Mouse (Mus musculus) intestine, postnatal 0 days (tissue): ENCODE data around the gene Slc4a1. TPM values are rescaled to one million over a fixed set of nuclear protein-coding genes. Genes with fewer than 3 reads are reported as not detected.
"Not testable (repeated sequence)": the region's sequence is repeated elsewhere in the genome, so short reads cannot be mapped to it uniquely, and the experiment has no call there.

Experiments used
- ATAC-seq: fragments of 200-750 bp; cut with Nextera tagmentation; 2 replicates; pipeline ENCODE4 v1.8.0; 2017; ENCODE audit warnings: mild to moderate bottlenecking, moderate TSS enrichment, moderate library complexity
- H3K27ac ChIP-seq: fragments of 300-500 bp; sonication (generic); 2 replicates; pipeline ENCODE4 v1.5.1; 2014; ENCODE audit warnings: mild to moderate bottlenecking, low read depth, low read length, moderate library complexity
- H3K27me3 ChIP-seq: fragments of 300-500 bp; sonication (generic); replicated peaks from 2 replicates; pipeline ENCODE4 v1.6.1; 2014; ENCODE audit warnings: low read length, mixed read lengths; ENCODE audit not compliant: control insufficient read depth, insufficient read depth
- H3K36me3 ChIP-seq: fragments of 300-500 bp; sonication (generic); 2 replicates; pipeline ENCODE4 v1.6.1; 2014; ENCODE audit warnings: mild to moderate bottlenecking, moderate library complexity; ENCODE audit not compliant: control insufficient read depth, insufficient read depth
- H3K4me1 ChIP-seq: fragments of 300-500 bp; sonication (generic); replicated peaks from 2 replicates; pipeline ENCODE4 v1.6.1; 2014; ENCODE audit warnings: antibody characterized with exemption, low read length, mixed read lengths; ENCODE audit not compliant: control insufficient read depth, insufficient read depth
- H3K4me2 ChIP-seq: fragments of 300-500 bp; sonication (generic); replicated peaks from 2 replicates; pipeline ENCODE4 v1.6.1; 2014; ENCODE audit warnings: low read depth, mild to moderate bottlenecking, moderate library complexity
- H3K4me3 ChIP-seq: fragments of 300-500 bp; sonication (generic); 2 replicates; pipeline ENCODE4 v1.5.1; 2014; ENCODE audit warnings: low read depth, low read length
- H3K9ac ChIP-seq: fragments of 300-500 bp; sonication (generic); 2 replicates; pipeline ENCODE4 v1.6.1; 2014; ENCODE audit warnings: mild to moderate bottlenecking, low read depth, low read length
- H3K9me3 ChIP-seq: fragments of 300-500 bp; sonication (generic); 2 replicates; pipeline ENCODE4 v1.6.1; 2016; ENCODE audit warnings: mixed run types; ENCODE audit not compliant: control insufficient read depth
- CTCF ChIP-seq: sonication (generic); IDR thresholded peaks from 2 replicates; pipeline ENCODE4 v1.5.1; 2016; ENCODE audit warnings: low read depth, mild to moderate bottlenecking, control low read depth, antibody characterized with exemption, moderate library complexity
- WGBS: fragments of 180-500 bp; shearing (Covaris S2); extraction: QIAGEN DNeasy Blood & Tissue Kit; methylation state at CpG from one replicate; pipeline ENCODE4 v1.1.7; 2014; 5-methylcytosine and 5-hydroxymethylcytosine counted together
- polyA plus RNA-seq: library from polyadenylated mRNA; unstranded; fragments of >200 nt; fragmentation: Nextera tagmentation; extraction: Ambion mirVana; gene quantifications from 2 replicates; pipeline ENCODE4 v1.2.1, GENCODE M21; 2015

The Slc4a1 gene
- polyA plus RNA-seq, 1 experiment from 2014 or later: 0.29 TPM

DNA sequence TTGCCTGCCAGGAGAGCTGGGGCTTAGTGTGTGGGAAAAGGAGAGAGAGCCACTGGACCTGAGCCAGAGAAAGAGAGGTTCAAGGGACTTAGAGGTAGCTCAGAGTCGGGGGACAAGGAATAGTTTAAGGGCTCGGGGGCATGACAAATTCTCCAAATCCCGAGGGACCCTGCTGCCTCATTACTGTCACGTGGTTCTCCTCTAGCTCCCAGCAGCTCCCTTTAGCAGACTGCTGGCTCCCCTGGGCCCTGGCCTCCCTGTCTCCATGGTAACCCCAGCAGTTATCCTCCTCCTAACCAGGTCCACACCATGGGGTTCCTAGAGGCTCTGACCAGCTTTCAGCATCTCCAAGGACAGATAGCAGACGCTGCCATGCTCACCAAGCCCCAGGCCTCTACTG, 29.2 kb upstream of the Slc4a1 start:
- no peak for ATAC-seq
- no peak overlapping the region for H3K4me3 ChIP-seq
- 19% methylated on average over 5 of the region's 5 CpGs for WGBS
- peaks cover 18% of the 10 kb centered on the region for H3K27me3 ChIP-seq
- H3K27ac ChIP-seq: no peak overlapping the region
- peaks cover 12% of the 10 kb centered on the region for H3K4me1 ChIP-seq
- no peak for TF ChIP-seq CTCF
- no peaks in the 10 kb centered on the region for H3K36me3 ChIP-seq
- H3K9me3 ChIP-seq: no peaks in the 10 kb centered on the region
- H3K4me2 ChIP-seq: no peak overlapping the region
- no peak overlapping the region for H3K9ac ChIP-seq

DNA sequence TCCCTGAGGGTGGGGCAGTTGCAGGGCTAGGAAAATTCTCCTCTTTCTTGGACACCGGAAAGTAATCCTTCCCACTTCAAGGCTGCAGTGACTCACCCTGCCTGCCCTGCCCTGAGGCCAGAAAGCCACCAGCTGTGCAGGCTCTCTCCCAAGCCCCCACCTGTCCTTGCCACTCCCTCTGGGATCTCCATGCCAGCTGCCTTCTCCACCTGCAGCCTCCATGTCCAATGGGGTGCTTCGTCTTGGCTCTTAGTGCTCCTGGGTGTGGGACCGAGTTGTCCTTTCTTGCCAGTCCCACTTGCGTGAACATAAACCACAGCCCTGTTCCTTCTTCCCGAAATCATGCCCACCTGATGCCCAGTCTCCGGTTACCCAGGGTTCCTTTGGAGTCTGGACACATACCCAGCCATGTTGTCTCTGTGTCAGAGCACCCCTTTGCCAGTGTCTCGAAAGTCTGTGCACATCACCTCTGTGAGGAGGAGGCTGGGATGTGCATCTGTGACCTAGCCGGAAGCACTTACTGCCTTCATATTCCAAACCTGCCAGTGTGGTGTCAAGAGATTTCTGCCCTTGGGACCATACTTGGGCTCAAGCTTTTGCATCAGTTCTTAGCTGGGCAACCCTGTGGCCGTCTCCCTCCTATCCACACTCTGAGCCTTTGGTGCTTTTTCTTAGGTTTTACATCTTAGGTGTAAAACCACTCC, 28.6 kb upstream of the Slc4a1 start:
- Histone ChIP-seq H3K4me3 (no peak overlapping the region), H3K9ac (no peak overlapping the region), H3K4me1 (peaks cover 12% of the 10 kb centered on the region), H3K27ac (no peak overlapping the region), H3K9me3 (no peaks in the 10 kb centered on the region), H3K36me3 (no peaks in the 10 kb centered on the region), H3K27me3 (peaks cover 13% of the 10 kb centered on the region), H3K4me2 (no peak overlapping the region; the same call in 1 of the 2 replicates)
- WGBS: 69% methylated on average over 9 of the region's 9 CpGs
- no peak for TF ChIP-seq CTCF
- peak; percentile 37; the same call in 1 of the 2 replicates for ATAC-seq

DNA sequence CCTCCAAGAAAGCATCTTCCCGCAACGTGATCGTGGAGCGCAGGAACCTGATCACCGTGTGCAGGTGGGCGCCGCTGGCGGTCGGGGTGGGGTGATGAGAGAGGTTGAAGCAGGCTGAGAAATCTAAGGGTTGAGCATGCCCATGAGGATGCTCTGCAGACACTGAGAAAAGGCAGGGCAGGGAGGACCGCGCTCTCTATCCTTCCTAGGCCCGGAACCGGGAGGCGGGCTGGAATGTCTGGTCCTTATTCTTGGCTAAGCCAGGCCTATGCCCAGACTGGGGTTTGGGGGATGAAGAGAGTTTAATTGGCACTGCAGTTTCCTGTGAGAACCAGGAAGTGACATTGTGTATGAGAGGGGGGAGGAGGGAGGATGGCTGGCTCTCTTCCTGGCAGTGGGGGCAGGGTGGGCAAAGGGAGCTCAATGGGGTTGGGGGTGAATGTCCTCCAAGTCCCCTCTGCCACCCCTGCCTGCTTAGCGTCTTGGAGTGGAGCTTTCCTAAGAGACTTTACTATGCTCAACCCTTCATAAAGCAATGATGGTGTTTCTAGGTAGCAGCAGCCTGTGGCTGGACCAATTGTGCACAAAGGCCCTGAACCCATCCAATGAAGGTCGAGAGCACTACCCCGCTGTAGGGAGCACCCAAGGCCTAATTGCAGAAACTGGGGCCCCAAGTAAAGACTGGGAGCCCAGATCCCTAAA, 27.9 kb upstream of the Slc4a1 start:
- Histone ChIP-seq H3K4me3 (peak overlapping the region; percentile 36), H3K9me3 (no peaks in the 10 kb centered on the region), H3K4me1 (peaks cover 12% of the 10 kb centered on the region), H3K27me3 (peaks cover 7% of the 10 kb centered on the region; the same call in 1 of the 2 replicates), H3K27ac (no peak overlapping the region), H3K4me2 (peak overlapping the region; percentile 76), H3K9ac (peak overlapping the region; percentile 31; the same call in 1 of the 2 replicates), H3K36me3 (no peaks in the 10 kb centered on the region)
- 10% methylated on average over 16 of the region's 17 CpGs for WGBS
- ATAC-seq: peak; percentile 12; the same call in 1 of the 2 replicates
- no peak for TF ChIP-seq CTCF

DNA sequence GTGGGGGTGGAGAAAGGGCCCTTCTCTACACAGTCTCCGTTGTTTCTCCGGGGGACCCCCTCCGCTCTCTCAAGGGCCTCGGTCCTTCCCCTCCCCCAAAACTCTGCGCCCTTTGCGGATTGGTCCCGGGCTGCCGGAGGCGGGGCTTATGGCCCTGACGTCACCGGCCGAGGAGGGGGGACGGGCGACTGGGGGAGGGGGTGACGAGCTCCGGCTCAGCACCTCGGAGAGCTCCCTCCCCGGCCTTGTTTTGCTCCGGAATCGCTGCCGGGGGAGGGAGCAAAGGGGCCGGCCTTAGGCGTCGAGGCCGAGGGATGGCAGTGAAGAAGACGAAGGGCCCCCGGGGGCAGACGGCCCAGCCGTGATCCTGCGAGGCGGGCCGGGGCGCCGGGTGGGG, 27.2 kb upstream of the Slc4a1 start, which contains the start of gene Rundc3a:
Rundc3a (plus strand) TSS at position 166 of the 397 bp plus-strand sequence.
- 1% methylated on average over 33 of the region's 34 CpGs for WGBS
- Histone ChIP-seq H3K4me1 (peaks cover 12% of the 10 kb centered on the region), H3K27ac (no peak within 1 kb of the TSS), H3K27me3 (peaks cover 6% of the 10 kb centered on the region; the same call in 1 of the 2 replicates), H3K9me3 (no peaks in the 10 kb centered on the region), H3K4me2 (peak within 1 kb of the TSS; percentile 76), H3K9ac (peak within 1 kb of the TSS; percentile 31; the same call in 1 of the 2 replicates), H3K36me3 (no peaks in the 10 kb centered on the region), H3K4me3 (peak within 1 kb of the TSS; percentile 36)
- TF ChIP-seq CTCF: 0 out of 2 replicates have a peak, but pooled peaks have one; percentile 7
- ATAC-seq: peak; percentile 46

DNA sequence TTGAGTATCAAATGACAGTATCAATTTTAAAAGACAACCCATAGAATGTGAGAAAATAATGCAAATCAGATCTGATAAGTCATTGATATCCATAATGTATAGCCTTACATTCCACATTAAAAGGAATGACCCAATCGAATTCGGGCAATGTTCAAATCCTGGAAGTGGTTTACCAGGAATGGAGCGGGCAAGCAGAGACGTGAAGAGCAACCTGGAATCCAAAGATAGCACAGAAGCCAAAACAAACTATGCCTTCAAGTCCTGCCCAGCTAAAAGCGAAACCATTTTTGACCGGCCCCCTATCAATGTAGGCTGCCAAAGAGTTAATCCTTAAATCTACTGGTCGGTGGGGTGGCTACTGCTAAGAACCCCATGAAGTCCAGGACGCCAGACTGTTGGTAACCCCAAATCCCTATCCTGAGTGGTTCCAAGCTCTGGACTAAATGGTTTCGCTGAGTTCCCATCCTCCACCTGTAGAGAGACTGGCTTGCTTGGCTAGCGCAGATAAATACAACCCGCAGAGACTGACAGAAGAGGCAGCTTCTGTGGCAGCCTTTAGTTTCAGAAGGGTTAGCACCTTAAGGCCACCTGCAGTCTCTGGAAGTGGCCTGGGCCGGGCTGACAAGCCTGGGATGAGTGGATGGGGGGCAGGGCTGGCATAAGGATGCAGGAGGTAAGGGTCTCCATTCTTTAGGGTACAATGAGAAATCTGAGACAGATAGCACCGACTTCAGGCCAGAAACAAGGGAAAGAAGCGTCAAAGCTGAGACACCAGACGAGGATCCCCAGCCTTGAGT, 26.6 kb upstream of the Slc4a1 start:
- no peak for TF ChIP-seq CTCF
- H3K9ac ChIP-seq: no peak overlapping the region
- H3K36me3 ChIP-seq: no peaks in the 10 kb centered on the region
- peak; percentile 11; the same call in 1 of the 2 replicates for ATAC-seq
- peak overlapping the region; percentile 36 for H3K4me3 ChIP-seq
- H3K27me3 ChIP-seq: 0 out of 2 replicates have a peak, but pooled peaks cover 6% of the 10 kb centered on the region
- 18% methylated on average over 15 of the region's 15 CpGs for WGBS
- no peak overlapping the region for H3K27ac ChIP-seq
- H3K4me1 ChIP-seq: peaks cover 12% of the 10 kb centered on the region
- no peaks in the 10 kb centered on the region for H3K9me3 ChIP-seq
- peak overlapping the region; percentile 76 for H3K4me2 ChIP-seq

DNA sequence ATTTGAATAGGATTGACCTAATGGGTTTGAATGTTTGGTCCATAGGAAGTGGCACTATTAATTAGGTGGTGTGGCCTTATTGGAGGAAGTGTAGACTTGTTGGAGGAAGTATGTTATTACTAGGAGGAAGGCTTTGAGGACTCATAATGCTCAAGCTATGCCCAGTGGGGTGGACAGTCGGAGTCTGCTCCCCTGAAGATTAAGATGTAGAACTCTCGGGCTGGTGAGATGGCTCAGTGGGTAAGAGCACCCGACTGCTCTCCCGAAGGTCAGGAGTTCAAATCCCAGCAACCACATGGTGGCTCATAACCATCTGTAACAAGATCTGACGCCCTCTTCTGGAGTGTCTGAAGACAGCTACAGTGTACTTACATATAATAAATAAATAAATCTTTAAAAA, 23.4 kb upstream of the Slc4a1 start:
- H3K4me3 ChIP-seq, H3K9me3 ChIP-seq, ATAC-seq, H3K27me3 ChIP-seq, H3K27ac ChIP-seq, H3K4me2 ChIP-seq, H3K36me3 ChIP-seq, H3K9ac ChIP-seq: not testable (repeated sequence)
- peaks cover 11% of the 10 kb centered on the region for H3K4me1 ChIP-seq
- WGBS: 84% methylated on average over 4 of the region's 5 CpGs
